Mouse (Mus musculus): ENCODE measurements around the gene Tmem117. TPM values are rescaled to one million over a fixed set of nuclear protein-coding genes. Genes with fewer than 3 reads are reported as not detected.
A peak's percentile ranks its signal among the peaks of the same experiment; 100 is the strongest.

Tmem117 gene
- polyA plus RNA-seq, 1 experiment from 2014 or later = 2.3 TPM

DNA sequence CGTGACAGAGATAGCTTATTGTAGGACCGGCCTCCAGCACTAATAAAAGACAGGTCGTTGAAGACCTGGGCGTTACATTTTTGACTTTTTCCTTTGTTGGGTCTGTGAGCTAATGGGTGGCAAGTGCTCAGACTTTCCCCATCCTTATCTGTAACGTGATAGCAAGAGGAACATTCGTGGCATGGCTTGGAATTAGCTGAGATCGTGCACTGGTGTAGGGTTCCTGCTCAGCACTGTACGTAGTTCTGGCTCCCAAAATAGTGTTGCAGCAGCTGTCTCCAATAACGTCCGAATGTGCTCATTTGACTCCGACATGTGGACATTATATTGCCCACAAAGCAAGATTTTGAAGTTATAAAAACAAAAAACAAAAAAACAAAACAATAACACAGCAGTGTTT is 5.5 kb downstream of the Tmem117 start:
- 87% methylated on average over 11 of the region's 11 CpGs for WGBS
- no peak overlapping the region for H3K4me3 ChIP-seq (ENCODE audit: low read depth, low read length)

GRCm38 (mm10) chr15:94638207-94638606 is 9.2 kb downstream of the Tmem117 start:
- 0 out of 2 replicates have a peak, but pooled peaks cover 2% of the 10 kb centered on the region for H3K4me1 ChIP-seq (ENCODE audit: control insufficient read depth, insufficient read depth, low read length)
- 82% methylated on average over 2 of the region's 2 CpGs for WGBS
- ATAC-seq (no peak), DNase-seq (ENCODE audit: low spot score) (no peak)
- H3K27ac ChIP-seq (ENCODE audit: low read depth, low read length) = no peak overlapping the region
- no peaks in the 10 kb centered on the region for H3K27me3 ChIP-seq (replicated peaks; ENCODE audit: control insufficient read depth, insufficient read depth, low read length)
- H3K9me3 ChIP-seq (replicated peaks; ENCODE audit: control insufficient read depth, low read length) = no peaks in the 10 kb centered on the region
- no peak overlapping the region for H3K4me2 ChIP-seq (ENCODE audit: low read length)
- H3K4me3 ChIP-seq (ENCODE audit: low read depth, low read length) = no peak overlapping the region
- no peaks in the 10 kb centered on the region for H3K36me3 ChIP-seq (ENCODE audit: control insufficient read depth, insufficient read depth, low read length)
- H3K9ac ChIP-seq (ENCODE audit: low read length) = no peak overlapping the region

More for the DNA sequence above, 5.5 kb downstream of the Tmem117 start:
- Histone ChIP-seq H3K27ac (ENCODE audit: low read depth, low read length) (no peak overlapping the region), H3K9ac (ENCODE audit: low read length) (no peak overlapping the region), H3K36me3 (ENCODE audit: control insufficient read depth, insufficient read depth, low read length) (no peaks in the 10 kb centered on the region), H3K27me3 (replicated peaks; ENCODE audit: control insufficient read depth, insufficient read depth, low read length) (peaks cover 10% of the 10 kb centered on the region), H3K4me1 (ENCODE audit: control insufficient read depth, insufficient read depth, low read length) (no peaks in the 10 kb centered on the region), H3K9me3 (replicated peaks; ENCODE audit: control insufficient read depth, low read length) (no peaks in the 10 kb centered on the region), H3K4me2 (ENCODE audit: low read length) (no peak overlapping the region)
- no peak for DNase-seq (ENCODE audit: low spot score)
- ATAC-seq = no peak

DNA sequence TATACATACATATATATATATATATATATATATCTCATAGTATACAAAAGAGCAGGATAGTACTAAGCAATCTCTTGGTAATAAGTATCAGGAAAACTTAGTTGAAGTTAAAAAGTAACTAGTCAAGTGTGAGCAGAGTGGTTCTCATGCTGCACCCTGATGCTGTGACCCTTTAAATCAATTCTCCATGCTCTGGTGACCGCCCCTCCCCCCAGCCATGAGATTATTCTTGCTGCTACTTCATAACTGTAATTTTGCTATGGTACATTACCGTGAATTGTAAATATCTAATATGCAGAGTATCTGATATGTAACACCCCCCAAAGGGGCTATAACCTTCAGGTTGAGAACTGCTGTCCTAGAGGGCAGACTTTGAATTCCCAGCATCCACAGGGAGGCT is 10.1 kb downstream of the Tmem117 start:
- ATAC-seq = no peak

DNA sequence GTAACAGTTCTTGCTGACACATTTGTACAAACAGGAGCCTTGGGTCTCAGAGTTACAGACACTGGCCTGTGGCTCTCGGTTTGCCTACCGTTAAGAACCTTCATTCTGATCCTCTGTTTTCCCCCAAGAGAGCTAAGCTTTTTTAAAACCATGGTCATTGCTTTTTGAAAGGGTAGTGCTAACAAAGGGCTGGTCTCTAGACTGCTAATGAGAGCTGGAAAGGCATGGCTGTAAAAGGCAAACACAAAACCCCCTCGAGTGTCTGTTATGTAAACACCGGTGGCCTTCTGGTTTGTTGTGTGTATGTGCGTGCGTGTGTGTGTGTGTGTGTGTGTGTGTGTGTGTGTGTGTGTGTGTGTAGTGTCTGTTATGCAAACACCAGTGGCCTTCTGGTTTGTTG is 17.0 kb downstream of the Tmem117 start:
- H3K4me2 ChIP-seq (ENCODE audit: low read length) = no peak overlapping the region
- no peak overlapping the region for H3K27ac ChIP-seq (ENCODE audit: low read depth, low read length)
- H3K27me3 ChIP-seq (replicated peaks; ENCODE audit: control insufficient read depth, insufficient read depth, low read length) = 0 out of 2 replicates have a peak, but pooled peaks cover 14% of the 10 kb centered on the region
- 8% methylated on average over 6 of the region's 6 CpGs for WGBS
- H3K4me1 ChIP-seq (ENCODE audit: control insufficient read depth, insufficient read depth, low read length) = peaks cover 12% of the 10 kb centered on the region
- DNase-seq (ENCODE audit: low spot score) = no peak
- H3K9me3 ChIP-seq (replicated peaks; ENCODE audit: control insufficient read depth, low read length) = no peaks in the 10 kb centered on the region
- H3K4me3 ChIP-seq (ENCODE audit: low read depth, low read length) = no peak overlapping the region
- no peaks in the 10 kb centered on the region for H3K36me3 ChIP-seq (ENCODE audit: control insufficient read depth, insufficient read depth, low read length)
- ATAC-seq = no peak
- H3K9ac ChIP-seq (ENCODE audit: low read length) = no peak overlapping the region

More for the DNA sequence above, 10.1 kb downstream of the Tmem117 start:
- H3K27me3 ChIP-seq (replicated peaks; ENCODE audit: control insufficient read depth, insufficient read depth, low read length) = no peaks in the 10 kb centered on the region
- no peak overlapping the region for H3K9ac ChIP-seq (ENCODE audit: low read length)
- no peaks in the 10 kb centered on the region for H3K36me3 ChIP-seq (ENCODE audit: control insufficient read depth, insufficient read depth, low read length)
- 0 out of 2 replicates have a peak, but pooled peaks cover 2% of the 10 kb centered on the region for H3K4me1 ChIP-seq (ENCODE audit: control insufficient read depth, insufficient read depth, low read length)
- no peak for DNase-seq (ENCODE audit: low spot score)
- no peak overlapping the region for H3K4me2 ChIP-seq (ENCODE audit: low read length)
- no peak overlapping the region for H3K4me3 ChIP-seq (ENCODE audit: low read depth, low read length)
- H3K9me3 ChIP-seq (replicated peaks; ENCODE audit: control insufficient read depth, low read length) = no peaks in the 10 kb centered on the region
- WGBS = 92% methylated on average over 2 of the region's 2 CpGs
- H3K27ac ChIP-seq (ENCODE audit: low read depth, low read length) = no peak overlapping the region

DNA sequence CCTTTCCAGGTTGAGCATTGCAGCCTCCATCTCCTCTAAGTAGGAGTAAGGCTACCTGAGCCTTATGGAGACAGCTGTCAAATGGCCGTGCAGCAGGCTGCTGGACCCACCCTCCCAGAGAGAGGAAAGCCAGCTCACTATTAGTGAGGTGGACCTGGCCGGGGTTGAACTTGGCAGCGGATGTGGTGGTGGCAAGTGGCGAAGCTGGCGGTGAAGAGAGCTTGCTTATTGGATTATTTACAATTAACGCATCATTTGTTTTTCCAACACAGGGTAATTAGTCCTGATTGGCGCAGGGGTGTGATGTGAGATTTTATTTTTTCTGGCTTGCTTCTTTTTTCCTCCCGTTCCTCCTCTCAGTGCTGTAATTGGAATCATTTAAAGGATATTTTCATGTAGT is 19.4 kb downstream of the Tmem117 start:
- no peak overlapping the region for H3K4me3 ChIP-seq (ENCODE audit: low read depth, low read length)
- H3K27me3 ChIP-seq (replicated peaks; ENCODE audit: control insufficient read depth, insufficient read depth, low read length) = 0 out of 2 replicates have a peak, but pooled peaks cover 14% of the 10 kb centered on the region
- DNase-seq (ENCODE audit: low spot score) (peak; percentile 67), ATAC-seq (no peak)
- H3K4me1 ChIP-seq (ENCODE audit: control insufficient read depth, insufficient read depth, low read length) = peaks cover 15% of the 10 kb centered on the region
- no peaks in the 10 kb centered on the region for H3K36me3 ChIP-seq (ENCODE audit: control insufficient read depth, insufficient read depth, low read length)
- no peaks in the 10 kb centered on the region for H3K9me3 ChIP-seq (replicated peaks; ENCODE audit: control insufficient read depth, low read length)
- no peak overlapping the region for H3K4me2 ChIP-seq (ENCODE audit: low read length)
- no peak overlapping the region for H3K27ac ChIP-seq (ENCODE audit: low read depth, low read length)
- WGBS = 25% methylated on average over 8 of the region's 8 CpGs
- no peak overlapping the region for H3K9ac ChIP-seq (ENCODE audit: low read length)

GRCm38 (mm10) chr15:94649071-94649765 is 20.2 kb downstream of the Tmem117 start:
- Histone ChIP-seq H3K9ac (ENCODE audit: low read length) (no peak overlapping the region), H3K4me2 (ENCODE audit: low read length) (no peak overlapping the region), H3K36me3 (ENCODE audit: control insufficient read depth, insufficient read depth, low read length) (no peaks in the 10 kb centered on the region), H3K27me3 (replicated peaks; ENCODE audit: control insufficient read depth, insufficient read depth, low read length) (0 out of 2 replicates have a peak, but pooled peaks cover 14% of the 10 kb centered on the region), H3K4me3 (ENCODE audit: low read depth, low read length) (no peak overlapping the region), H3K27ac (ENCODE audit: low read depth, low read length) (no peak overlapping the region), H3K4me1 (ENCODE audit: control insufficient read depth, insufficient read depth, low read length) (peaks cover 15% of the 10 kb centered on the region), H3K9me3 (replicated peaks; ENCODE audit: control insufficient read depth, low read length) (no peaks in the 10 kb centered on the region)
- whole genome bisulfite sequencing = 47% methylated on average over 17 of the region's 17 CpGs
- no peak for DNase-seq (ENCODE audit: low spot score)
- no peak for ATAC-seq

DNA sequence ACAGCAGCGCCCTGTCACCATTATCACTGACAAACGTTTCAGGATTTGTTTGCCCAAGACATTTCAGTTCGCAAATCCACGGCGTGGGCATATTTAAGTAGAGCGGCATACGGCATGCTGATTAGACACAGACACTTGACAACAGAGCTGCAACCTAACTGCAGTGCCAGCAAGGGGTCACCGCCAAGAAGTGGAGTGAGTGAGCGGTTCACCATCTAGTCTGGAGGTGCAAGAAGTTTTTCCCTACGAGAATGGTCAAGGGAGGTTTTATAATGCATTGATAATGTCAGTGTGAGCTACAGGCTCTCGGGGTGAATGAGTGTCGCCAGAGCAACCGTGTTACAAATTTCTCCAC is 20.7 kb downstream of the Tmem117 start:
- WGBS = 68% methylated on average over 13 of the region's 13 CpGs
- Histone ChIP-seq H3K27ac (ENCODE audit: low read depth, low read length) (no peak overlapping the region), H3K27me3 (replicated peaks; ENCODE audit: control insufficient read depth, insufficient read depth, low read length) (0 out of 2 replicates have a peak, but pooled peaks cover 14% of the 10 kb centered on the region), H3K36me3 (ENCODE audit: control insufficient read depth, insufficient read depth, low read length) (no peaks in the 10 kb centered on the region), H3K9ac (ENCODE audit: low read length) (no peak overlapping the region), H3K4me3 (ENCODE audit: low read depth, low read length) (no peak overlapping the region), H3K4me1 (ENCODE audit: control insufficient read depth, insufficient read depth, low read length) (peaks cover 15% of the 10 kb centered on the region), H3K4me2 (ENCODE audit: low read length) (no peak overlapping the region), H3K9me3 (replicated peaks; ENCODE audit: control insufficient read depth, low read length) (no peaks in the 10 kb centered on the region)
- ATAC-seq (no peak), DNase-seq (ENCODE audit: low spot score) (no peak)

GRCm38 (mm10) chr15:94651350-94651749 is 22.3 kb downstream of the Tmem117 start:
- DNase-seq (ENCODE audit: low spot score) = peak; percentile 68

More at GRCm38 (mm10) chr15:94651350-94651749, 22.3 kb downstream of the Tmem117 start:
- Histone ChIP-seq H3K4me2 (ENCODE audit: low read length) (no peak overlapping the region), H3K9ac (ENCODE audit: low read length) (no peak overlapping the region), H3K27ac (ENCODE audit: low read depth, low read length) (no peak overlapping the region), H3K9me3 (replicated peaks; ENCODE audit: control insufficient read depth, low read length) (no peaks in the 10 kb centered on the region), H3K27me3 (replicated peaks; ENCODE audit: control insufficient read depth, insufficient read depth, low read length) (0 out of 2 replicates have a peak, but pooled peaks cover 12% of the 10 kb centered on the region), H3K4me3 (ENCODE audit: low read depth, low read length) (no peak overlapping the region), H3K4me1 (ENCODE audit: control insufficient read depth, insufficient read depth, low read length) (peaks cover 15% of the 10 kb centered on the region), H3K36me3 (ENCODE audit: control insufficient read depth, insufficient read depth, low read length) (no peaks in the 10 kb centered on the region)
- peak; percentile 8; the same call in 1 of the 2 replicates for ATAC-seq
- WGBS = 73% methylated on average over 9 of the region's 9 CpGs

Data from forebrain, embryonic 14.5 days (tissue).